Mouse (Mus musculus): ENCODE results near the gene Rtkn.

Rtkn gene

GRCm38 (mm10) chr6:83179390-83180117 is 44.3 kb downstream of the Rtkn start:
- peak; percentile 80 for DNase-seq

GRCm38 (mm10) chr6:83180605-83181004 is 45.3 kb downstream of the Rtkn start:
- DNase-seq: no peak

- no peak for DNase-seq
These were observed 49.7 kb downstream of the Rtkn start for GRCm38 (mm10) chr6:83184858-83185435.

GRCm38 (mm10) chr6:83185895-83186861 is 50.9 kb downstream of the Rtkn start:
- peak; percentile 91 for DNase-seq

GRCm38 (mm10) chr6:83186946-83187345 is 51.7 kb downstream of the Rtkn start:
- DNase-seq: no peak

GRCm38 (mm10) chr6:83193571-83193970 is 58.3 kb downstream of the Rtkn start:
- DNase-seq: no peak

- peak; percentile 59 for DNase-seq
These were observed 62.2 kb downstream of the Rtkn start for GRCm38 (mm10) chr6:83197345-83198004.
